Mouse (Mus musculus): ENCODE measurements around the gene Gbp3. TPM values are rescaled to one million over a fixed set of nuclear protein-coding genes. Genes with fewer than 3 reads are reported as not detected.
A peak's percentile ranks its signal among the peaks of the same experiment; 100 is the strongest.

The Gbp3 gene
- polyA plus RNA-seq (2014; fragmentation: Nextera tagmentation; extraction: Ambion mirVana): 0.40 TPM in 1 of 2 replicates, not detected in the other

DNA sequence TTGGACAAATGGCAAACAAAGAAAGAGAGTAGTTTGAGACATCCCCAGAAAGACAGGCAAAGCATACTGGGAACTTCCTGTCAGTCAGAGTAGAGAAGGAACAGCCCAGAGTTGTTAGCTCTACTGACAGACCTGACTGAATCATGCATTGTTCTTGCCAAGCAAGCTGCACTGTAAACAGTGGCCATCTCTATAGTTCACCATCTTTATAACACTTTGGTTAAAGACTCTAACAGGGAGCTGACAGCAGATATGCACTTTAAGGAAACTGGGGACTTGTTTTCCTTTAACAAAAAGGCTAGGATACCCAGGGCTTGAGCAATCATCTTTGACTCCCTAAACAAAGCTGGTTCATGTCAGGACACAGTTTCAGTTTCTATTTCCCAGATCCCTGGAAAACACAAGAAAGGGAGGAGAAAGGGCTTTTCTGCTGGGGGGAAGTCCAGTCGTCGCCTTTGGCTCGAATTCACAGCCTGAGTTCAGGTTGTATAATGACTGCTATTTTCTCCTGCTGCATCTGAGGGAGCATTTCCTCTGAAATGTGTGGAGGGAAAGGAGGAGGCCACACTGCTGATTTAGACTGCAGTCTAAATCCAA is at the start of gene Gbp3:
Gene Gbp3 (plus strand): TSS at position 395 of the 597 bp plus-strand sequence.
- Histone ChIP-seq H3K27me3 (ENCODE audit: control insufficient read depth, insufficient read depth, low read length) (no peaks in the 10 kb centered on the region), H3K4me2 (ENCODE audit: low read depth, low read length, severe bottlenecking) (peak within 1 kb of the TSS; percentile 18), H3K4me3 (ENCODE audit: low read depth, low read length) (no peak within 1 kb of the TSS), H3K4me1 (replicated peaks; ENCODE audit: control insufficient read depth, insufficient read depth, low read length) (no peaks in the 10 kb centered on the region), H3K9me3 (ENCODE audit: control insufficient read depth, low read length) (no peaks in the 10 kb centered on the region), H3K36me3 (ENCODE audit: control insufficient read depth, insufficient read depth, low read length) (no peaks in the 10 kb centered on the region), H3K27ac (ENCODE audit: low read depth, low read length) (no peak within 1 kb of the TSS), H3K9ac (ENCODE audit: low read length) (no peak within 1 kb of the TSS)
- DNase-seq (ENCODE audit: low spot score) (no peak), ATAC-seq (replicated peaks; ENCODE audit: low FRiP score) (no peak)
- 43% methylated on average over 3 of the region's 3 CpGs for WGBS

DNA sequence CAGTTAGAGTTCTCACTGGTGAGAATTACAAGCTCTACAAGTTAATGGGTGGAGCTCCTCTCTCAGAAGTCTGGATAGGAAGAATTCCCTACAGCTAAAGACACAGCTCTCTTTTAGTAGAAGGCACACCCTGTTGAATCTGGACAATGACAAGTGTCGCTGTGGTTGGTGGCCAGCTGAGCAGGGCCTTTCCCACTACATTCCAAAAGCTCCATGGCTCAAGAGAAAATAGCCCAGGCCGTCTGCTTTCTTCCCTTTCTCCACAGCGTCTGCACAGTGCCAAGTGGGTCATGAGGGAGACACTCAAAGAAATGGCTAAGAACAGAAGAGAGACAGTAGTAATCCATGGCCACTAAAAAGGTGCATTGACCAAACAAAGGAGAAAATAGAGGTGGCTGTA is 31.7 kb upstream of the Gbp3 start:
- no peak for DNase-seq (ENCODE audit: low spot score)
- Histone ChIP-seq H3K27ac (ENCODE audit: low read depth, low read length) (no peak overlapping the region), H3K9ac (ENCODE audit: low read length) (no peak overlapping the region), H3K4me2 (ENCODE audit: low read depth, low read length, severe bottlenecking) (no peak overlapping the region), H3K4me1 (replicated peaks; ENCODE audit: control insufficient read depth, insufficient read depth, low read length) (no peaks in the 10 kb centered on the region), H3K4me3 (ENCODE audit: low read depth, low read length) (no peak overlapping the region), H3K27me3 (ENCODE audit: control insufficient read depth, insufficient read depth, low read length) (no peaks in the 10 kb centered on the region; the same call in 1 of the 2 replicates), H3K9me3 (ENCODE audit: control insufficient read depth, low read length) (no peaks in the 10 kb centered on the region), H3K36me3 (ENCODE audit: control insufficient read depth, insufficient read depth, low read length) (no peaks in the 10 kb centered on the region)
- WGBS: 62% methylated on average over 3 of the region's 3 CpGs
- no peak for ATAC-seq (replicated peaks; ENCODE audit: low FRiP score)

DNA sequence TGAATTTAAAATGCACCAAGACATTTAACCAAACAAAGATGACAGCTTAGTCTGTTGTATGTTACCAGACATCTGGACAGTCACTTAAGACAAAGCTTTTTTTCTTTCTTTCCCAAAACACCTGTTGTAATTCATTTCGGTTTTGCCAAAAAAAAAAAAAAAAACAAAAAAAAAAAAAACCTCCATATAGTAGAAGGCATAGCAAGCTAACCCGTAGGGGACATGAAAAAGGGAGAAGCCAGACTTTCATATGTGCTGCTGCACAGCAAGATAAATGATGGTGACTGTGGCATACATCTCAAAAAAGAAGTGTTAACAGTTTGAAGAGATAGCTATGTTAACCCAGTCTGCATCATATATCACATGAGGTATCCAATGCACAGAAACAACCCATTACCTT is 30.2 kb upstream of the Gbp3 start:
- 78% methylated on average over 2 of the region's 2 CpGs for WGBS
- DNase-seq (ENCODE audit: low spot score) (no peak), ATAC-seq (replicated peaks; ENCODE audit: low FRiP score) (no peak)
- Histone ChIP-seq H3K36me3 (ENCODE audit: control insufficient read depth, insufficient read depth, low read length) (no peaks in the 10 kb centered on the region), H3K27me3 (ENCODE audit: control insufficient read depth, insufficient read depth, low read length) (no peaks in the 10 kb centered on the region; the same call in 1 of the 2 replicates), H3K4me1 (replicated peaks; ENCODE audit: control insufficient read depth, insufficient read depth, low read length) (no peaks in the 10 kb centered on the region), H3K9ac (ENCODE audit: low read length) (no peak overlapping the region; the same call in 1 of the 2 replicates), H3K4me3 (ENCODE audit: low read depth, low read length) (no peak overlapping the region), H3K4me2 (ENCODE audit: low read depth, low read length, severe bottlenecking) (peak overlapping the region; percentile 92; the same call in 1 of the 2 replicates), H3K27ac (ENCODE audit: low read depth, low read length) (no peak overlapping the region), H3K9me3 (ENCODE audit: control insufficient read depth, low read length) (no peaks in the 10 kb centered on the region)

DNA sequence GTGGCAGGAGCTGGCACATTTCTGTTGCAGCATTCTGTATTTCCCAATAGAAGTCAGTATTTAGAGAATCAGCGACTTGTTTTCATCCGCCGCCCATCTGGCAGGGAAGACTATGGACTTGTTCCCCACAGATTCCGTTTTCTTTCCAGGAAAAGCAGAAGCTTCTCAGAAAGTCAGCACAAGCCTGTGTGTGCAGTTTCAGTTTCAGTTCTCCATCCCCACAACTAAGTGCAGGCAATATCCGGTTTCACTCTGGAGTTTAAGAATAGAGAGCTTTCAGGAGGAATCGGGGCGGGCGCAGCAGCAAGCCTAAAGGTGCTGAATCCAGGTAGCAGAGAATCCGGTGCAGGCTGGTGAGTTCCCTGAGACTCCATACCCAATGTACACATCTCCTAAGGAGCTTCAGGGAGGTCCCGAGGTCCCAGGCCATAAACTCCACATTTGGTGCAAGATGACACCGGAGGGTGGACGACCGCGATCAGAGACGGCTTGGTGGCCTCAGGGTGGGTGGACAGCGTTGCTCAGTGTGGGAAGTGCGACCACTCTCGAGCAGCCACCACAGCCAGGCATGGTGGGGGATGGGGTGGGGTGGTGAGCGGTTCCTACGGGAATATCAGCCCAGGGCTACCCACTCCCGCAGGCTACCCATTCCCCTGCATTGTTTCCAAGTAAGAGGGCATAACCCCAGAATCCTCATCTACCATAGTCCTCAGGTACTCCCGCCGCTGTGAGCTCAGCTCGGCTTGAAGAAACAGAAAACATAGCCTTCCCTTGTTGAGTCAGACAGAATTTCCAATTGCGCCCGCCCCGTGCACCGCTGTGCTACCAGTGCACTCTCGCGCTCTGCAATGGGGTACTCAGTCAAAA is 29.5 kb upstream of the Gbp3 start, which contains the start of gene Gbp7:
Gene Gbp7 (plus strand): TSS at position 256 of the 867 bp plus-strand sequence.
- peak within 1 kb of the TSS; percentile 92 for H3K4me2 ChIP-seq (ENCODE audit: low read depth, low read length, severe bottlenecking)
- peak within 1 kb of the TSS; percentile 44 for H3K4me3 ChIP-seq (ENCODE audit: low read depth, low read length)
- no peak within 1 kb of the TSS for H3K27ac ChIP-seq (ENCODE audit: low read depth, low read length)

DNA sequence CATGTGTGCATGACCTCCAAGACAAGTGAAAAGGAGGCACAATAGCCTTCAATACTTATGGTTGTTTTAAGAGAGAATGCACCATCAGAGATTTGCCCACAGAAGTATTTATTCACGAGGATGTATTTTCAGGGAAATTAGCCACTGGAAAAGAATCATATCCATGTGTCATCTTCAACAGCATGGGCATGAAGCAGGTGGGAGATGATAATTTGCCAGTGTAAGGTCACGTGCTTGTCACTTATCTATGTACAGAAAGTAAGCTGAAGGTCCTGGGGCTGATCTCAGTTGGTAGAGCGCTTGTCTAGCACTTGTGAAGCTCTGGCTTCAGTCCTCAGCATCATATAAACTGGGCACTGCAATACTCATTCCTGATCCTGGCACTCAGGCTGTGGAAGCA is 28.2 kb upstream of the Gbp3 start:
- Histone ChIP-seq H3K27me3 (ENCODE audit: control insufficient read depth, insufficient read depth, low read length) (no peaks in the 10 kb centered on the region; the same call in 1 of the 2 replicates), H3K9ac (ENCODE audit: low read length) (no peak overlapping the region), H3K4me1 (replicated peaks; ENCODE audit: control insufficient read depth, insufficient read depth, low read length) (no peaks in the 10 kb centered on the region), H3K4me3 (ENCODE audit: low read depth, low read length) (no peak overlapping the region), H3K4me2 (ENCODE audit: low read depth, low read length, severe bottlenecking) (no peak overlapping the region), H3K36me3 (ENCODE audit: control insufficient read depth, insufficient read depth, low read length) (no peaks in the 10 kb centered on the region), H3K9me3 (ENCODE audit: control insufficient read depth, low read length) (no peaks in the 10 kb centered on the region), H3K27ac (ENCODE audit: low read depth, low read length) (no peak overlapping the region)
- ATAC-seq (replicated peaks; ENCODE audit: low FRiP score) (no peak), DNase-seq (ENCODE audit: low spot score) (no peak)
- WGBS: 89% methylated on average over 3 of the region's 3 CpGs

More for the DNA sequence above, 29.5 kb upstream of the Gbp3 start, which contains the start of gene Gbp7:
- Histone ChIP-seq H3K36me3 (ENCODE audit: control insufficient read depth, insufficient read depth, low read length) (no peaks in the 10 kb centered on the region), H3K9me3 (ENCODE audit: control insufficient read depth, low read length) (no peaks in the 10 kb centered on the region), H3K27me3 (ENCODE audit: control insufficient read depth, insufficient read depth, low read length) (no peaks in the 10 kb centered on the region; the same call in 1 of the 2 replicates), H3K4me1 (replicated peaks; ENCODE audit: control insufficient read depth, insufficient read depth, low read length) (no peaks in the 10 kb centered on the region), H3K9ac (ENCODE audit: low read length) (peak within 1 kb of the TSS; percentile 55)
- peak; percentile 65 for DNase-seq (ENCODE audit: low spot score)
- WGBS: 2% methylated on average over 30 of the region's 30 CpGs
- ATAC-seq (replicated peaks; ENCODE audit: low FRiP score): peak; percentile 89

DNA sequence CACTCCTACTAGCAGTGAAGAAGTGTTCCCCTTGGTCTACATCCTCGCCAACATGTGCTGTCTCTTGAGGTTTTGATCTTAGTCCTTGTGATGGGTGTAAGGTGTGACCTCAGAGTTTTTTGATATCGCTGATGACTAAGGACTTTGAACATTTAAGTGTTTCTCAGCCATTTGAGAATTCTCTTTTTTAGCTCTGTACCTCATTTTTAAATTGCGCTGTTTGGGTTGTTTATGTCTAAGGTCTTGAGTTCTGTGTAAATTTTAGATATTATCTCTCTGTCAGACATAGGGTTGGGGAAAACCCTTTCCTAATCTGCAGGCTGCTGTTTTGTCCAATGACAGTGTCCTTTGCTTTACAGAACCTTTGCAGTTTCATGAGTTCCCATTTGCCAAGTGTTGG is 26.6 kb upstream of the Gbp3 start:
- 93% methylated on average over 3 of the region's 3 CpGs for WGBS
- no peak overlapping the region for H3K27ac ChIP-seq (ENCODE audit: low read depth, low read length)

DNA sequence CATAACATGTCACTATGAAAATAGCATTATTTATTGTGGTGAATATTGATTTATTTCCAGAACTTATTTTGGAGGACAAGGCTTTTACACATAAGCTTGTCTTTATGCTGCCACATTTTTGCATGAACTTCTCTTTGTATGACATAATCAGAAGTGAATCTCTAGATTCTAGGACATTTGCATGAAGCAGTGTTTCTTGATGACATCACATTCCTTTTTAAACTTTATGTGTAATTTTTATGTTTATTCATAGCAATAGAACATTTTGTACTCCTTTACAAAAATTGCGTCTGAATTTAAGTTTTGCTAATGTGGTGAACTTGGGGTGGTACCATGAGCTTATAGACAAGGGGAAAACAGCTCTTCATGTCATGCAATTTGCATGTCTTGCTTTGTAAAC is 24.2 kb upstream of the Gbp3 start:
- WGBS: 76% methylated on average over 1 of the region's 1 CpGs
- Histone ChIP-seq H3K4me3 (ENCODE audit: low read depth, low read length) (no peak overlapping the region), H3K27me3 (ENCODE audit: control insufficient read depth, insufficient read depth, low read length) (no peaks in the 10 kb centered on the region), H3K36me3 (ENCODE audit: control insufficient read depth, insufficient read depth, low read length) (no peaks in the 10 kb centered on the region), H3K27ac (ENCODE audit: low read depth, low read length) (no peak overlapping the region), H3K9ac (ENCODE audit: low read length) (no peak overlapping the region), H3K9me3 (ENCODE audit: control insufficient read depth, low read length) (no peaks in the 10 kb centered on the region), H3K4me1 (replicated peaks; ENCODE audit: control insufficient read depth, insufficient read depth, low read length) (no peaks in the 10 kb centered on the region), H3K4me2 (ENCODE audit: low read depth, low read length, severe bottlenecking) (no peak overlapping the region)
- ATAC-seq (replicated peaks; ENCODE audit: low FRiP score) (no peak), DNase-seq (ENCODE audit: low spot score) (no peak)

More for the DNA sequence above, 26.6 kb upstream of the Gbp3 start:
- no peak for ATAC-seq (replicated peaks; ENCODE audit: low FRiP score)
- Histone ChIP-seq H3K4me2 (ENCODE audit: low read depth, low read length, severe bottlenecking) (no peak overlapping the region), H3K36me3 (ENCODE audit: control insufficient read depth, insufficient read depth, low read length) (no peaks in the 10 kb centered on the region), H3K4me1 (replicated peaks; ENCODE audit: control insufficient read depth, insufficient read depth, low read length) (no peaks in the 10 kb centered on the region), H3K9me3 (ENCODE audit: control insufficient read depth, low read length) (no peaks in the 10 kb centered on the region), H3K9ac (ENCODE audit: low read length) (no peak overlapping the region), H3K4me3 (ENCODE audit: low read depth, low read length) (no peak overlapping the region), H3K27me3 (ENCODE audit: control insufficient read depth, insufficient read depth, low read length) (no peaks in the 10 kb centered on the region; the same call in 1 of the 2 replicates)
- no peak for DNase-seq (ENCODE audit: low spot score)

DNA sequence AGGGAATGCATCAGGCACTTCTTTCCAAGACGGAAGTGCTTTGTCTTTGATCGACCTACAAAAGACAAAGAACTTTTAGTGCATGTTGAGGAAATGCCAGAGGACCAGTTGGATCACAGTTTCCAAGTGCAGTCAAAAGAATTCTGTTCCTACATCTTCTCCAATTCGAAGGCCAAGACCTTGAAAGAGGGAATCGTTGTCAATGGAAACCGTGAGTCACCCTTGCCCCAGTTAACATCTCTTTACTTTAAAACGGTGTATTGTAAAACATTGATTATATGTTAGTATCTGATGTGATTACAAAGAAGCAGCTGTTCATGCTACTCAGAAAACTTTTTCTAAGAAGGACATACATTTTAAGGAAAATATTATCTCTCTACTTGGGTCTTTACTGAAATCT is 18.4 kb upstream of the Gbp3 start:
- DNase-seq (ENCODE audit: low spot score) (no peak), ATAC-seq (replicated peaks; ENCODE audit: low FRiP score) (no peak)
- Histone ChIP-seq H3K9me3 (ENCODE audit: control insufficient read depth, low read length) (no peaks in the 10 kb centered on the region), H3K36me3 (ENCODE audit: control insufficient read depth, insufficient read depth, low read length) (no peaks in the 10 kb centered on the region), H3K27ac (ENCODE audit: low read depth, low read length) (no peak overlapping the region), H3K27me3 (ENCODE audit: control insufficient read depth, insufficient read depth, low read length) (no peaks in the 10 kb centered on the region), H3K4me3 (ENCODE audit: low read depth, low read length) (no peak overlapping the region), H3K9ac (ENCODE audit: low read length) (no peak overlapping the region), H3K4me1 (replicated peaks; ENCODE audit: control insufficient read depth, insufficient read depth, low read length) (no peaks in the 10 kb centered on the region), H3K4me2 (ENCODE audit: low read depth, low read length, severe bottlenecking) (no peak overlapping the region)
- 91% methylated on average over 6 of the region's 6 CpGs for WGBS
